Mouse (Mus musculus) G1E (cell line): ENCODE results near the gene March9.

Source experiments
- CTCF ChIP-seq: IDR thresholded peaks from 2 replicates; pipeline ENCODE4 v1.5.1; 2012; ENCODE audit warnings: low read depth, low read length, inconsistent platforms, mixed read lengths
- GATA1 ChIP-seq: IDR thresholded peaks from 2 replicates; pipeline ENCODE4 v1.6.1; 2012; ENCODE audit warnings: borderline replicate concordance, low read length, inconsistent platforms, mixed read lengths
- POLR2AphosphoS5 ChIP-seq: IDR thresholded peaks from 2 replicates; pipeline ENCODE4 v1.6.1; 2012; ENCODE audit warnings: low read depth, low read length, inconsistent platforms; ENCODE audit not compliant: insufficient replicate concordance
- TAL1 ChIP-seq: conservative IDR thresholded peaks from 2 replicates; pipeline ENCODE4 v1.6.1; 2012; ENCODE audit warnings: low read depth, low read length, inconsistent platforms, mixed read lengths

DNA sequence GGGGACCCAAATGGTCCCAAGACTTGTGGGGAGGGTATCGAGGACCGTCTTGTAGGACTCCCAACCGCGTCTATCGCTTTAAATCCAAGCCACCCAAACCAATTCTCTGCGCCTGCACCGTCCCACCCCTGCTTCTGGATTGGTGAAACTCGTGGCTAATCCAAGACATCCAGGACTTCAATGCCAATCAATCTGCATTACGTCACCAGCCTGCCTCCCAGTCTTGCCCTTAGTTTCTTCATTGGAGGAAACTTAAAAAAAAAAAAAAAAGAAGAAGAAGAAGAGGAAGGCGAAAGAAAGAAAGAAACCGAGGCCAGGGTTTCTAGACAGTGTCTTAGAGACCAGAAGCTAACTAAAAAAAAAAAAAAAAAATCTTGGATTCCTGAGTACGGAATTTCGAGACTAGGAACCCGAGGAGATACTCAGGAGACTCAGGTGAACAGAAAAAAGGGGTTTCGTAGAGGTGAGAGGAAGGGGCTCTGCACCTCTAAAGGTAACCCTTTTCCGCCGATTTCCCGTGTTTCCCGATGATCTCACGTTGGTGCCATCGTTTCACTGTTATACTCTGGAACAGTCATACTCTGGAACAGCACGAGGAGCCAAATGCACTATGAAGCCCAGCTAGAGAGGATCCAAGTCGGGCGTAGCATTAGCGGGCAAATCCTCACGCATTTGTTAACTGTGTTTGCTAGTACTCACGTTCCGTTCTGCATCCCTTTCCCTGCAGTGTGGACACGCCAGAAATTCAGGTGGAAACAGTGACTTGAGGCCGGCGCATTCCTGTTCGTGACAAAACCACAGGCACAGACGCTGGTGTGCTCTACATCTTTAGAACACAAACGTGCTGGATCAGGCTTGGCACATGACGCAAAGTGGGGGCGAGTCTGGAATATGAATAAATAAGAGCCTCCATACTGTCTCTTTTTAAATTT, 10.5 kb upstream of the March9 start, which contains the start of gene Tspan31:
- no peak for TF ChIP-seq GATA1
- no peak for TF ChIP-seq CTCF
- no peak for TF ChIP-seq POLR2AphosphoS5
- no peak for TF ChIP-seq TAL1
